Mouse (Mus musculus) testis, adult 2 months (tissue): Measurements from ENCODE around the gene Anp32b. TPM values are rescaled to one million over a fixed set of nuclear protein-coding genes. Genes with fewer than 3 reads are reported as not detected.

Experiments used
- H3K27ac ChIP-seq: fragments of 200-500 bp; 2 replicates; pipeline ENCODE4 v1.5.1; 2012; ENCODE audit warnings: low read depth, low read length; ENCODE audit not compliant: control insufficient read depth, insufficient read depth
- H3K27me3 ChIP-seq: fragments of 200-500 bp; 2 replicates; pipeline ENCODE4 v1.6.1; 2012; ENCODE audit warnings: mild to moderate bottlenecking, low read length, moderate library complexity; ENCODE audit not compliant: control insufficient read depth, insufficient read depth
- H3K36me3 ChIP-seq: fragments of 200-500 bp; 2 replicates; pipeline ENCODE4 v1.6.1; 2012; ENCODE audit warnings: mild to moderate bottlenecking, low read length; ENCODE audit not compliant: control insufficient read depth, insufficient read depth
- H3K4me1 ChIP-seq: fragments of 200-500 bp; 2 replicates; pipeline ENCODE4 v1.6.1; 2012; ENCODE audit warnings: low read length; ENCODE audit not compliant: control insufficient read depth, insufficient read depth
- H3K4me3 ChIP-seq: fragments of 200-500 bp; 2 replicates; pipeline ENCODE4 v1.5.1; 2012; ENCODE audit warnings: low read depth, mild to moderate bottlenecking, low read length, moderate library complexity, mixed read lengths; ENCODE audit not compliant: control insufficient read depth
- CTCF ChIP-seq: fragments of 200-500 bp; IDR thresholded peaks from 2 replicates; pipeline ENCODE4 v1.5.1; 2012; ENCODE audit warnings: low read depth, mild to moderate bottlenecking, inconsistent platforms, low read length, moderate library complexity; ENCODE audit not compliant: control insufficient read depth, insufficient read depth, insufficient replicate concordance
- POLR2A ChIP-seq: fragments of 200-500 bp; IDR thresholded peaks from 2 replicates; pipeline ENCODE4 v1.6.1; 2012; ENCODE audit warnings: low read depth, mild to moderate bottlenecking, inconsistent platforms, low read length, moderate library complexity; ENCODE audit not compliant: control insufficient read depth
- polyA plus RNA-seq: library from polyadenylated mRNA; depleted of rRNA; stranded (reverse); fragments of >200 nt; gene quantifications from 2 replicates; pipeline ENCODE4 v1.2.3, GENCODE M21; 2012

Anp32b gene
- polyA plus RNA-seq, 1 experiment: 11.6 TPM

DNA sequence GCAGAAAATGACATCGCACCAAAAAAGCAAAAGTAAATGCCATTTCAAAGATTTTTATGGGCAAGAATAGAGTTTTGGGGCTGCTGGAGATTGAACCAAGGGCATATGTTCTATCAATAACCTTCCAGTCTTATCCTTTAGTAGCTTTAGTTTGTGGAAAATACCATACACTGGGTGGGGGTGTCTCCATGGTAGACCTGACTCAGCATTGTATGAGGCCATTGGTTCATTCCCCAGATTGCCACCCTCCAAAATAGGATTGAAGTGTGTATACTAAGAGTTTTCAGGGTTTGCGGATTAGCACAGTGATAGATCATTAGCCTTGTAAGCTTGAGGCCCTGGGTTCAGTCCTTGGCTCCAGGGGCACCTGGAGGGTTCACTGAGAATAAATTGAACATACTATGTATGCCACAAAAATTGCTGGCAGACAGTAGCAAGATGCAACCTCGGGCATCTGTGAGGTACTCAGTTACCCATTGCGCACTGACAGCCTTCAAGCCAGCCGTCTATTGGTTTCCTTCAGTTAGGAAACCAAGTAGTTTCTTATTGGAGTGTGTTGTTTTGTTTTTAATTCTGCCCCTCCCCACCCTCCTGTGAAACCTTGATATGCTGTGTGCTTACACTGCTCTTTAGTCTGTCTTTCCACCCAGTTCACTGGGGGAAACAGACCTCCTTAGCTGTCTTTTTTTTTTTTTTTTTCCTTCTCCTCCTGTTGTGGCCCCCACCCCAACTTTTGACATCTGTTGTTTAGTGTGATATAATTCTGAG is 3.6 kb downstream of the Anp32b start:
- H3K27me3 ChIP-seq: no peaks in the 10 kb centered on the region
- peaks cover 7% of the 10 kb centered on the region for H3K4me1 ChIP-seq
- no peak overlapping the region for H3K27ac ChIP-seq
- no peaks in the 10 kb centered on the region for H3K36me3 ChIP-seq
- H3K4me3 ChIP-seq: no peak overlapping the region
- no peak for TF ChIP-seq CTCF
- no peak for TF ChIP-seq POLR2A

DNA sequence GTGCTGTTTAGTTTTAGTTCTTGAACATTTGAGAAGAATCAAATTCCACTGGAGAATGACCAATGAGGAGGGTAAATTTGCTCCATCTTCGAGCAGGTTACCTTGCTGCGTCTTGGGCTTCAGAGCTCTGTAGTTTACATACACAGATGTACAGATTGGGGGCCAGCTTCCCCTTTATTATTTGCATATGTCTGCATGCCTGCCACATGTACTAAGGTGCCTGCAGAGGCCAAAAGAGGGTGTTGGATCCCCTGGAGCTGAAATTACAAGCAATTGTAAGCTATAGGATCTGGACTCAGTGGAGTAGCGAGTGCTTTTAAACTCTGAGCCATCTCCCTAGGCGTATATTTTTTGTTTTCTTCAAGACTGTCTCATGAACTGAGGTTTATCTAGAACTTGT is 6.1 kb downstream of the Anp32b start:
- Histone ChIP-seq H3K27ac (no peak overlapping the region), H3K36me3 (peaks cover 2% of the 10 kb centered on the region), H3K27me3 (no peaks in the 10 kb centered on the region), H3K4me3 (no peak overlapping the region), H3K4me1 (peaks cover 6% of the 10 kb centered on the region)
- TF ChIP-seq CTCF (no peak), POLR2A (no peak)

DNA sequence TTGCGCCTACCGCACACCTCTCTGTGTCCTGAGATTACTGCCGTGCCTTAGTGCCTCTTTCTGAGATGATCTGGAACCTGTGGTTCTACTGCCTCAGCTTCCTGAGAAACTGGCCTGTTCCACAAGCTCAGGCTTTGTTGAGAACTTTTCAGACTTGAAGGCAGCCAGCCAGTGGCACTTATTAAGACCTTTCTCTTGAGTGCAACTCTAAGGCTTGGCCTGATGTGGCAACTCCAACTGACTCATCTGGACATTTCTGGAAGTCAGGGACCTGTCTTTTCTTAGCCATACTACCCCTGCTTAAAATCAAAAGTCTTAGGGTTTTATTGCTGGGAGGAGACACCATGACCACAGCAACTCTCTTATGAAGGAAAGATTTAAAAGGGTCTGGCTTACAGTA is 6.5 kb downstream of the Anp32b start:
- Histone ChIP-seq H3K4me1 (peaks cover 6% of the 10 kb centered on the region), H3K27ac (no peak overlapping the region)

DNA sequence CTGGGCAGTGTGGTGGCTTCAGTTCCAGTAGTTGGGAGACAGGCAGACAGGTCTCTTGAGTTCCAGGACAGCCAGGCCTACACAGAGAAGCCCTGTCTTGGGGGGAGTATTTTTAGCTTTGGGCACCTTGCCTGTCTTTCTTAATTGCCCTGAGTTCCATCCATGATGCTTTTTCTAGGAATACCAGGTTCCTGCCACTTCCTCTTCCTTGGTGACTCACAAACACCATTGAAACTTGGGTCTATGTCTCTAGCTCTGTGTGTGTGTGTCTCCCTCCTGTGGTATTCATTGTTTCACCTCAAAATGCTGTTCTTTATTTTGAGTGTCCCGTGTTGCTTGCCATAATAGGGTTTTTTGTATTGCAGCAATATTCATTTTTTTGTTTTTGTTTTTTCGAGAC is 7.7 kb downstream of the Anp32b start:
- no peak overlapping the region for H3K4me3 ChIP-seq
- H3K4me1 ChIP-seq: no peaks in the 10 kb centered on the region; the same call in 1 of the 2 replicates
- H3K27ac ChIP-seq: no peak overlapping the region
- peaks cover 3% of the 10 kb centered on the region for H3K36me3 ChIP-seq
- TF ChIP-seq POLR2A (no peak), CTCF (no peak)
- H3K27me3 ChIP-seq: no peaks in the 10 kb centered on the region

More for the DNA sequence above, 6.5 kb downstream of the Anp32b start:
- no peak for TF ChIP-seq POLR2A
- no peak for TF ChIP-seq CTCF
- no peak overlapping the region for H3K4me3 ChIP-seq
- peaks cover 2% of the 10 kb centered on the region for H3K36me3 ChIP-seq
- H3K27me3 ChIP-seq: no peaks in the 10 kb centered on the region

DNA sequence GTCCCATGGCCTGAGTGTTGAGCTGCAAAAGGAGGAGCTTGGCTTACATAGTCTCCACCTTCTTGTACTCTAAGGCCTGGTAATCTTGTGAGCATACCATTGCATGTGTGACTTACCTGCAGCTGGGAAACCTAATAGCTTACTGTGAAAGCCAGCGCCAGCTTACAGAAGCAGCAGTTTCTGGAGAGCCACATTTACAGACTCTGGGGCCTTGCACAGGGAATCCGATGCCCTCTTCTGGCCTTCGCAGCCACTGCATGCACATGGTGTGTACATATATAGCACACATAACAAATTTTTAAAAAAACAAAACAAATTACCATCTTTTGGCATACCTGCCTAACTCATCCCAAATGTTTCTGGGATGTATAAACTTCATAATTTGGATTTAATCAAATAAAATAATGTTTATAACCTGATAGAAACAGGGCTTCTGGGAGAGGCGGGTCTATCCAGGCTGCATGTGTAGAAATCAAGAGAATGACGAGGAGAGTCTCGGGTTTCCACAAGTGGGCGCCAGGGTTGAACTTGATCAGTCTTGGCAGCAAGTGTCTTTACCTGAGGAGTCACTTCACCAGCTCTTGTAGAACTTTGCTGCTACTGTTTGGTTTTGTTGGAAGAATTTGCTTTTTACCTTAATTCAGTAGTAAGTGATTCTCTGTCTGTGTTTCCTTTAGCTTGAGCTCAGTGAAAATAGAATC is 12.6 kb downstream of the Anp32b start:
- Histone ChIP-seq H3K4me3 (no peak overlapping the region), H3K4me1 (no peaks in the 10 kb centered on the region), H3K27ac (no peak overlapping the region), H3K36me3 (peaks cover 5% of the 10 kb centered on the region), H3K27me3 (no peaks in the 10 kb centered on the region)
- no peak for TF ChIP-seq CTCF
- no peak for TF ChIP-seq POLR2A

DNA sequence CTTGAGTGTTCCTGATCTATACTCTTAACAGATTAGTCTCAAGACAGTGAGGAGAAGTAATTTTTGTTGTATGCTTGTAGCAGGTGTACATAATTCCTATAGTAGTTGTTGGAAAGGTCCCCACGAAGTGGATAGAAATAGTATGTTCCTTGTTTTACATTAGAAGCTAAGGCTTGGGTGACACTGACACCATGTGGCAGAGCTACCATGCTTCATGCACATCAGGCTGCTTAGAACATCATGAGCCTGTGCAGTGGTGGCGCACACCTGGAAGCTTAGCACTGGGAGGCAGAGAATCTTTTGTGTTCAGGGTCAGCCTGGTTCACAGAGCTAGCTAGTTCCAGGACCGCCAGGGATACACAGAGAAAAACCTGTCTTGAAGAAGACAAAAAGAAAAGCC is 15.0 kb downstream of the Anp32b start:
- Histone ChIP-seq H3K4me1 (no peaks in the 10 kb centered on the region), H3K4me3 (no peak overlapping the region), H3K36me3 (peaks cover 6% of the 10 kb centered on the region), H3K27ac (no peak overlapping the region), H3K27me3 (no peaks in the 10 kb centered on the region)
- TF ChIP-seq CTCF (no peak), POLR2A (no peak)

DNA sequence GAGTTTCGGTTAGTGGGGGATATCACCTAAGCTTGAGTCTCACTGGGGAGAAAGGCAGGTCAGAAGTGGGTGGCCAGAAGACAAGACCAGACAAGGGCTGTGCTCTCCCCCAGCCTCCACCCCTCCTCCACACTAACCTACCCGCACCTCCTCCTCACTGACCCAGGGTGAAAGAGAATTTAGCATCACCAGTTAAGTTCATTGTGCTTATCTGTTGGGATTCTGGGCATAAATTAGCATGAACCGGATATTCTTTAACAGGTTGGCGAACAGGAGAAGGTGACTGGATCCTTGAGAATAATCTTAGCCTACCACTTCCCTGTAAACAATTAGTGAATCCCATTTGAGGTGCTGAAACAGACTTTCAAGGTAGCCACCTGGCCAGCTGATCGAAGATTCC is 24.4 kb downstream of the Anp32b start:
- no peaks in the 10 kb centered on the region for H3K27me3 ChIP-seq
- H3K4me1 ChIP-seq: no peaks in the 10 kb centered on the region
- peaks cover 2% of the 10 kb centered on the region; the same call in 1 of the 2 replicates for H3K36me3 ChIP-seq
- H3K27ac ChIP-seq: no peak overlapping the region
- no peak overlapping the region for H3K4me3 ChIP-seq
- TF ChIP-seq POLR2A (no peak), CTCF (no peak)
